Mouse (Mus musculus) midbrain, embryonic 12.5 days (tissue): ENCODE results near the gene Klf6. TPM values are rescaled to one million over a fixed set of nuclear protein-coding genes. Genes with fewer than 3 reads are reported as not detected.

Experiments used
- ATAC-seq: fragments of 200-750 bp; cut with Nextera tagmentation; 2 replicates; pipeline ENCODE4 v1.8.0; 2017; ENCODE audit warnings: low read depth, moderate TSS enrichment, moderate library complexity; ENCODE audit not compliant: low FRiP score
- H3K27ac ChIP-seq: fragments of 300-500 bp; sonication (generic); replicated peaks from 2 replicates; pipeline ENCODE4 v1.5.1; 2016; ENCODE audit warnings: mild to moderate bottlenecking
- H3K27me3 ChIP-seq: fragments of 300-500 bp; sonication (generic); 2 replicates; pipeline ENCODE4 v1.6.1; 2016; ENCODE audit warnings: mild to moderate bottlenecking
- H3K36me3 ChIP-seq: fragments of 300-500 bp; sonication (generic); 2 replicates; pipeline ENCODE4 v1.6.1; 2016
- H3K4me1 ChIP-seq: fragments of 300-500 bp; sonication (generic); 2 replicates; pipeline ENCODE4 v1.6.1; 2016
- H3K4me2 ChIP-seq: fragments of 300-500 bp; sonication (generic); replicated peaks from 2 replicates; pipeline ENCODE4 v1.6.1; 2016; ENCODE audit warnings: mild to moderate bottlenecking, moderate library complexity
- H3K4me3 ChIP-seq: fragments of 300-500 bp; sonication (generic); 2 replicates; pipeline ENCODE4 v1.5.1; 2016; ENCODE audit warnings: mild to moderate bottlenecking
- H3K9ac ChIP-seq: fragments of 300-500 bp; sonication (generic); replicated peaks from 2 replicates; pipeline ENCODE4 v1.6.1; 2016; ENCODE audit warnings: mild to moderate bottlenecking, moderate library complexity
- H3K9me3 ChIP-seq: fragments of 300-500 bp; sonication (generic); 2 replicates; pipeline ENCODE4 v1.6.1; 2016; ENCODE audit warnings: mild to moderate bottlenecking
- WGBS: fragments of 180-500 bp; shearing (Covaris S2); methylation state at CpG from one replicate; pipeline ENCODE4 v1.1.7; 2016; 5-methylcytosine and 5-hydroxymethylcytosine counted together
- polyA plus RNA-seq: library from polyadenylated mRNA; unstranded; fragments of >200 nt; fragmentation: Nextera tagmentation; extraction: Ambion mirVana; gene quantifications from 2 replicates; pipeline ENCODE4 v1.2.1, GENCODE M21; 2016

Gene Klf6
- polyA plus RNA-seq, 1 experiment from 2014 or later: 77.0 TPM

GRCm38 (mm10) chr13:5866091-5866490 is 4.8 kb downstream of the Klf6 start:
- no peak for ATAC-seq
- H3K36me3 ChIP-seq: peaks cover 41% of the 10 kb centered on the region
- no peak overlapping the region for H3K4me2 ChIP-seq
- H3K27me3 ChIP-seq: no peaks in the 10 kb centered on the region
- WGBS: 86% methylated on average over 6 of the region's 6 CpGs
- no peaks in the 10 kb centered on the region for H3K9me3 ChIP-seq
- H3K27ac ChIP-seq: no peak overlapping the region
- no peak overlapping the region for H3K9ac ChIP-seq
- H3K4me1 ChIP-seq: peaks cover 26% of the 10 kb centered on the region
- H3K4me3 ChIP-seq: no peak overlapping the region

- WGBS: 94% methylated on average over 5 of the region's 5 CpGs
- no peak for ATAC-seq
- no peak overlapping the region for H3K27ac ChIP-seq
- peaks cover 26% of the 10 kb centered on the region for H3K4me1 ChIP-seq
- no peak overlapping the region for H3K9ac ChIP-seq
- no peak overlapping the region for H3K4me3 ChIP-seq
- peaks cover 41% of the 10 kb centered on the region for H3K36me3 ChIP-seq
- no peaks in the 10 kb centered on the region for H3K27me3 ChIP-seq
- H3K4me2 ChIP-seq: no peak overlapping the region
- no peaks in the 10 kb centered on the region for H3K9me3 ChIP-seq
Observed at GRCm38 (mm10) chr13:5866532-5866931, 5.2 kb downstream of the Klf6 start.

GRCm38 (mm10) chr13:5868376-5868775 is 7.1 kb downstream of the Klf6 start:
- no peak overlapping the region for H3K4me2 ChIP-seq
- ATAC-seq: no peak
- H3K4me1 ChIP-seq: peaks cover 26% of the 10 kb centered on the region
- no peak overlapping the region for H3K9ac ChIP-seq
- no peaks in the 10 kb centered on the region for H3K9me3 ChIP-seq
- no peak overlapping the region for H3K27ac ChIP-seq
- H3K27me3 ChIP-seq: no peaks in the 10 kb centered on the region
- H3K4me3 ChIP-seq: no peak overlapping the region
- peaks cover 41% of the 10 kb centered on the region for H3K36me3 ChIP-seq
- WGBS: 84% methylated on average over 8 of the region's 8 CpGs

- Histone ChIP-seq H3K9me3 (no peaks in the 10 kb centered on the region), H3K4me1 (peaks cover 18% of the 10 kb centered on the region), H3K36me3 (peaks cover 41% of the 10 kb centered on the region), H3K27ac (no peak overlapping the region), H3K9ac (no peak overlapping the region), H3K4me3 (no peak overlapping the region), H3K4me2 (no peak overlapping the region), H3K27me3 (no peaks in the 10 kb centered on the region)
- 32% methylated on average over 5 of the region's 5 CpGs for WGBS
- ATAC-seq: no peak
Observed at GRCm38 (mm10) chr13:5869433-5869832, 8.2 kb downstream of the Klf6 start.

GRCm38 (mm10) chr13:5869842-5870241 is 8.6 kb downstream of the Klf6 start:
- H3K4me1 ChIP-seq: peaks cover 14% of the 10 kb centered on the region
- H3K4me2 ChIP-seq: no peak overlapping the region
- no peak overlapping the region for H3K9ac ChIP-seq
- no peaks in the 10 kb centered on the region for H3K27me3 ChIP-seq
- peak; percentile 55; the same call in 1 of the 2 replicates for ATAC-seq
- peaks cover 39% of the 10 kb centered on the region for H3K36me3 ChIP-seq
- no peaks in the 10 kb centered on the region for H3K9me3 ChIP-seq
- H3K27ac ChIP-seq: no peak overlapping the region
- H3K4me3 ChIP-seq: no peak overlapping the region
- 2% methylated on average over 7 of the region's 7 CpGs for WGBS

GRCm38 (mm10) chr13:5870382-5871272 is 9.3 kb downstream of the Klf6 start:
- Histone ChIP-seq H3K9me3 (no peaks in the 10 kb centered on the region), H3K4me3 (no peak overlapping the region), H3K4me1 (peaks cover 10% of the 10 kb centered on the region), H3K4me2 (peak overlapping the region; percentile 20), H3K36me3 (peaks cover 31% of the 10 kb centered on the region), H3K9ac (no peak overlapping the region), H3K27ac (no peak overlapping the region), H3K27me3 (no peaks in the 10 kb centered on the region)
- ATAC-seq: peak; percentile 73
- 11% methylated on average over 15 of the region's 15 CpGs for whole genome bisulfite sequencing

- no peak overlapping the region for H3K9ac ChIP-seq
- no peak overlapping the region for H3K4me2 ChIP-seq
- H3K36me3 ChIP-seq: peaks cover 24% of the 10 kb centered on the region
- H3K27ac ChIP-seq: no peak overlapping the region
- no peaks in the 10 kb centered on the region for H3K27me3 ChIP-seq
- no peak overlapping the region for H3K4me3 ChIP-seq
- no peaks in the 10 kb centered on the region for H3K9me3 ChIP-seq
- ATAC-seq: no peak
- WGBS: 81% methylated on average over 7 of the region's 7 CpGs
- peaks cover 10% of the 10 kb centered on the region for H3K4me1 ChIP-seq
Observed at GRCm38 (mm10) chr13:5871414-5871813, 10.1 kb downstream of the Klf6 start.

- Histone ChIP-seq H3K27ac (no peak overlapping the region), H3K4me2 (no peak overlapping the region), H3K27me3 (no peaks in the 10 kb centered on the region), H3K4me3 (no peak overlapping the region), H3K9me3 (no peaks in the 10 kb centered on the region), H3K4me1 (peaks cover 10% of the 10 kb centered on the region), H3K36me3 (0 out of 2 replicates have a peak, but pooled peaks cover under 1% of the 10 kb centered on the region), H3K9ac (no peak overlapping the region)
- no peak for ATAC-seq
- WGBS: 73% methylated on average over 3 of the region's 3 CpGs
Observed at GRCm38 (mm10) chr13:5873681-5874080, 12.4 kb downstream of the Klf6 start.

GRCm38 (mm10) chr13:5875478-5875877 is 14.2 kb downstream of the Klf6 start:
- peaks cover 5% of the 10 kb centered on the region for H3K4me1 ChIP-seq
- H3K9ac ChIP-seq: no peak overlapping the region
- no peak for ATAC-seq
- no peak overlapping the region for H3K27ac ChIP-seq
- no peak overlapping the region for H3K4me3 ChIP-seq
- WGBS: 84% methylated on average over 3 of the region's 3 CpGs
- no peaks in the 10 kb centered on the region for H3K9me3 ChIP-seq
- H3K27me3 ChIP-seq: no peaks in the 10 kb centered on the region
- no peak overlapping the region for H3K4me2 ChIP-seq
- H3K36me3 ChIP-seq: no peaks in the 10 kb centered on the region

- no peak for ATAC-seq
- Histone ChIP-seq H3K9ac (no peak overlapping the region), H3K4me3 (no peak overlapping the region), H3K27ac (no peak overlapping the region), H3K9me3 (no peaks in the 10 kb centered on the region), H3K4me2 (no peak overlapping the region), H3K4me1 (no peaks in the 10 kb centered on the region), H3K36me3 (no peaks in the 10 kb centered on the region), H3K27me3 (no peaks in the 10 kb centered on the region)
- WGBS: 62% methylated on average over 4 of the region's 4 CpGs
Observed at GRCm38 (mm10) chr13:5878748-5879147, 17.5 kb downstream of the Klf6 start.

- WGBS: 93% methylated on average over 4 of the region's 4 CpGs
- Histone ChIP-seq H3K9me3 (no peaks in the 10 kb centered on the region), H3K27me3 (no peaks in the 10 kb centered on the region), H3K4me1 (no peaks in the 10 kb centered on the region), H3K36me3 (no peaks in the 10 kb centered on the region), H3K9ac (no peak overlapping the region), H3K4me3 (no peak overlapping the region), H3K27ac (no peak overlapping the region), H3K4me2 (no peak overlapping the region)
- ATAC-seq: no peak
Observed at GRCm38 (mm10) chr13:5886810-5887209, 25.5 kb downstream of the Klf6 start.

GRCm38 (mm10) chr13:5888164-5888563 is 26.9 kb downstream of the Klf6 start:
- Histone ChIP-seq H3K36me3 (no peaks in the 10 kb centered on the region), H3K4me1 (no peaks in the 10 kb centered on the region), H3K9me3 (no peaks in the 10 kb centered on the region), H3K4me3 (no peak overlapping the region), H3K9ac (no peak overlapping the region), H3K27me3 (no peaks in the 10 kb centered on the region), H3K27ac (no peak overlapping the region), H3K4me2 (no peak overlapping the region)
- ATAC-seq: no peak
- WGBS: 85% methylated on average over 5 of the region's 5 CpGs
